Mouse (Mus musculus) ES-Bruce4 (cell line): ENCODE results near the gene Ttpal. TPM values are rescaled to one million over a fixed set of nuclear protein-coding genes. Genes with fewer than 3 reads are reported as not detected.

ENCODE experiments used
- H3K27ac ChIP-seq: 2 replicates; pipeline ENCODE4 v1.5.1; 2012; ENCODE audit warnings: low read length, inconsistent platforms; ENCODE audit not compliant: insufficient read depth
- H3K27me3 ChIP-seq: 2 replicates; pipeline ENCODE4 v1.6.1; 2012; ENCODE audit warnings: mild to moderate bottlenecking, low read length, inconsistent platforms; ENCODE audit not compliant: control insufficient read depth, poor library complexity, insufficient read depth, severe bottlenecking
- H3K36me3 ChIP-seq: 2 replicates; pipeline ENCODE4 v1.6.1; 2012; ENCODE audit warnings: inconsistent platforms, mild to moderate bottlenecking, low read length, moderate library complexity; ENCODE audit not compliant: control insufficient read depth, poor library complexity, insufficient read depth, severe bottlenecking
- H3K4me1 ChIP-seq: one replicate; pipeline ENCODE4 v1.8.1; 2011; ENCODE audit warnings: low read length; ENCODE audit not compliant: control insufficient read depth, insufficient read depth
- H3K4me3 ChIP-seq: 2 replicates; pipeline ENCODE4 v1.5.1; 2011; ENCODE audit warnings: low read depth, mild to moderate bottlenecking, low read length
- H3K9ac ChIP-seq: 2 replicates; pipeline ENCODE4 v1.6.1; 2012; ENCODE audit warnings: low read depth, mild to moderate bottlenecking, inconsistent platforms; ENCODE audit not compliant: poor library complexity, severe bottlenecking
- H3K9me3 ChIP-seq: replicated peaks from 2 replicates; pipeline ENCODE4 v1.6.1; 2012; ENCODE audit warnings: mild to moderate bottlenecking, low read length, inconsistent platforms; ENCODE audit not compliant: control insufficient read depth, poor library complexity, insufficient read depth, severe bottlenecking
- CTCF ChIP-seq: IDR thresholded peaks from one replicate; pipeline ENCODE4 v1.8.1; 2011; ENCODE audit warnings: low read depth, low read length
- EP300 ChIP-seq: IDR thresholded peaks from 2 replicates; pipeline ENCODE4 v1.6.1; 2011; ENCODE audit warnings: low read depth, low read length; ENCODE audit not compliant: insufficient read depth
- POLR2A ChIP-seq: IDR thresholded peaks from one replicate; pipeline ENCODE4 v1.8.1; 2011; ENCODE audit warnings: low read length; ENCODE audit not compliant: insufficient read depth
- polyA plus RNA-seq: library from polyadenylated mRNA; stranded (reverse); fragments of >200 nt; gene quantifications from 2 replicates; pipeline ENCODE4 v1.2.4, GENCODE M21; 2011; ENCODE audit warnings: low read depth; ENCODE audit not compliant: missing spikeins, insufficient read depth, insufficient read length

Gene Ttpal
- polyA plus RNA-seq, 1 experiment, result 11.9 TPM

- Histone ChIP-seq H3K27me3 (no peaks in the 10 kb centered on the region), H3K9me3 (no peaks in the 10 kb centered on the region), H3K4me3 (no peak overlapping the region), H3K4me1 (no peaks in the 10 kb centered on the region), H3K27ac (no peak overlapping the region), H3K36me3 (no peaks in the 10 kb centered on the region), H3K9ac (no peak overlapping the region)
- TF ChIP-seq EP300 (no peak), POLR2A (no peak), CTCF (no peak)
These were observed 61.8 kb downstream of the Ttpal start for GRCm38 (mm10) chr2:163663930-163664329.

GRCm38 (mm10) chr2:163667045-163667444 lies 64.9 kb downstream of the Ttpal start:
- H3K9ac ChIP-seq, result no peak overlapping the region
- no peaks in the 10 kb centered on the region for H3K9me3 ChIP-seq
- H3K4me1 ChIP-seq, result no peaks in the 10 kb centered on the region
- H3K36me3 ChIP-seq, result no peaks in the 10 kb centered on the region
- H3K4me3 ChIP-seq, result no peak overlapping the region
- no peak overlapping the region for H3K27ac ChIP-seq
- TF ChIP-seq POLR2A, result no peak
- TF ChIP-seq EP300, result no peak
- no peak for TF ChIP-seq CTCF
- H3K27me3 ChIP-seq, result no peaks in the 10 kb centered on the region

Other genes with a start within 250 kb of the Ttpal start
- 5.8 and 6.6 TPM in 2 replicates for gene Jph2, start 204.3 kb upstream of the Ttpal start, polyA plus RNA-seq
- gene Oser1, start 177.6 kb upstream of the Ttpal start, polyA plus RNA-seq, result 48.3 and 50.6 TPM in 2 replicates
- gene Gdap1l1, start 163.8 kb upstream of the Ttpal start, polyA plus RNA-seq, result 2.4 and 2.7 TPM in 2 replicates
- gene Fitm2, start 129.7 kb upstream of the Ttpal start, polyA plus RNA-seq, result 4.4 and 4.9 TPM in 2 replicates
- gene R3hdml, start 110.0 kb upstream of the Ttpal start, polyA plus RNA-seq, result not detected in 2 replicates
- not detected in 2 replicates for gene Hnf4a, start 95.5 kb upstream of the Ttpal start, polyA plus RNA-seq
- gene Serinc3, start 42.8 kb downstream of the Ttpal start, polyA plus RNA-seq, result 130 and 146 TPM in 2 replicates
- gene Pkig, start 56.1 kb downstream of the Ttpal start, polyA plus RNA-seq, result 20.2 TPM in 2 replicates
- gene Ada, start 147.9 kb downstream of the Ttpal start, polyA plus RNA-seq, result 8.4 and 8.9 TPM in 2 replicates
- 1.0 and 1.2 TPM in 2 replicates for gene Ccn5, start 218.5 kb downstream of the Ttpal start, polyA plus RNA-seq